Mouse (Mus musculus): Measurements from ENCODE around the gene Wdr26.

Wdr26 gene

GRCm38 (mm10) chr1:181151541-181151940 is 60.3 kb downstream of the Wdr26 start:
- no peak for DNase-seq

GRCm38 (mm10) chr1:181150827-181151534 is 60.8 kb downstream of the Wdr26 start:
- DNase-seq = peak; percentile 88 to 90

DNA sequence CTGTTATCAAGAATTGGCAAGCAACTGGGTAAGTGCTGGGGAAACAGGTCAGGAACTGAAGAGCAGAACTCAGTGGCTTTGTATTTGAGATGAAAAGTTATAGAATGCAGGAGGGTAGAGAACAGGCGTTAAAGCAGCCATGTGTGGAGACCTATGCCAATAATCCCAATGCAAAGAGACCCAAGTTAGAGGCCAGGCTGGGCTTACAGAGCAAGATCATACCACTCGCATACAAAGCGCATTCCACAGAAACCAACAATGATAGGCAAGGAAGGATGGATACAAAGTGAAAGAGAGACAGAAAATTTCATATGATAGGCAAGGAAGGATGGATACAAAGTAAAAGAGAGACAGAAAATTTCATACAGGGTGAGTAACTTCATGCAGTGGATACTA is 61.4 kb downstream of the Wdr26 start:
- DNase-seq = no peak

GRCm38 (mm10) chr1:181149373-181150017 is 62.3 kb downstream of the Wdr26 start:
- no peak for DNase-seq

DNA sequence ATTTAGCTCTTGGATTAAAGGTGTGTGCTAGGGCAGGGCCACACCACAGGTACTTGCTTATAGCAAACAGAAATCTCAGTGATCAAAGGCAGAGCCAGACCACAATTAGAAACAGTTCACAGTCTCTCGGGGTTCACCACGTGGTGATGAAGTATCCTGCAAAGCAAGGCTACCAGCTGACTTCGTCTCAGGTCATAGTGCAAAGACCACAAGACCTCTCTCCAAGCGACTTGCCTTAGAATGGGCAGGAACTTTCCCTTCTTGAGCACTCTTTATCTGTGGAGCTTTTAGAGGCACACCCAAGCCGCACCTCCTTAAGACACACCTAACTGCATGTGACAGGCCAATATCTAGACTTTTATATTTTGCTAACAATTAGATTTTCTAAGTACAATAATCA is 63.3 kb downstream of the Wdr26 start:
- DNase-seq = no peak

GRCm38 (mm10) chr1:181146187-181146586 is 65.6 kb downstream of the Wdr26 start:
- DNase-seq = no peak

- DNase-seq = no peak
These were observed 66.8 kb downstream of the Wdr26 start for GRCm38 (mm10) chr1:181144966-181145365.

DNA sequence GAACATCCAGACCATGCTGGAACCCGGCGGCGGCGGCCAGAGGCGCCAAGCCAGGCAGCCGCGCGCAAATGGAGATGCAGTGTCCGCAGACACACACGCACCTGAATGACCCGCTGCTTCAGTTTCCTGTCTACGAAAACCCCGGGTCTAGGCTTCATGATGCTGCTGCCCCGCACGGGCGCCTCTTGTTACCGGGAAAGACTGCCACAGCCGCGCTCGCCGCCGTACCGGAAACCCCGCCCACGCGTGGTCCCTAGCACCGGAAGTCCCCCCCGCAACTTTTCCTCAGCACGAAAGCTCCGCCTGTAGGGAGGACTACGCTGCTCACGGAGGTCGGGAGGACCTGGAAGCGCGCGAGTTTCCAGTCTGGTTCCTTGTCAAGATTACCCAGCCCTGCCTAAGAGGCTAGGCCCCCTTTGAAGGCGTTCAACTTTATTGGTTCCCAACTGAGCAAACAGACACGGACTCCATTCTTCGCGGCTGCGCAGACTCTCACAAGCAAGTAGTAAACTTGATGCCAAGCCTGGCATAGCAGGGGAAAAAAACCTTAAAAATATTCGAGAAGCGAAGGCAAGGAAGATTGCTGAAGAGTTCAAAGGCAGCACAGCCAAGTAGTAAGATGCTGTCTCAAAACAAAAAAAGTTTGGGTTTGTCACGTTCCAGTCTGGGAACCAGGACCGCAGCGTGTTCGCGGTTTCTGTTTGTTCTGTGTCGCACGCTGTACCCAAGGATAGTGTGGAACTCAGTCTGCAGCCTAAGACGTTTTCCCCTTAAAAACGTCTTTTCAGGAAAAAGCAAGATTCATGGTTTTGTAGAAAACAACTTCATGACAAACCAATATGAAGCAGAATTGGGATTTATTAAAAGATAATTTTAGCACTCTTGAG is 67.6 kb downstream of the Wdr26 start, which contains the start of the genes Nvl and Cnih4:
Gene Nvl, minus strand, starts transcription at position 255 of the 887 bp plus-strand sequence.
Gene Cnih4, plus strand, starts transcription at position 744 of the 887 bp plus-strand sequence.
- peak; percentile 93 to 94 for DNase-seq

GRCm38 (mm10) chr1:181143609-181143949 is 68.2 kb downstream of the Wdr26 start:
- DNase-seq = no peak

DNA sequence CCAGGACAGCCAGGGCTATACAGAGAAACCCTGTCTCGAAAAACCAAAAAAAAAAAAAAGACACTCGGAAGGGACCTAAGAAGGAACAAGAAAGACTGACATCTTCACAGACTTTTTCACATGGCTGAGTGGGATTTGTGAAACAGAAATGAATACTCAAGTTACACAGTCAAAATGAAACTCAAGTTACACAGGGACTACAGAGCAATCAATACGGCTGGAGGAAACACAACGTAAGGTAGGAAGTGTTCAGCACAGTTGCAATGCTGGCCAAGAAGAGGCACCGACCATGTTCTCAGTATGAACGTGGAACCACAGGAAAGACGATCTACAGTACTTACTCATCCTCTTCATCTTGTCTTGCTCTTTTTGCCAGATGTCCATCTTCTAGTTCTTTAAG is 73.1 kb downstream of the Wdr26 start:
- no peak for DNase-seq

GRCm38 (mm10) chr1:181131915-181132314 is 79.9 kb downstream of the Wdr26 start:
- no peak for DNase-seq

GRCm38 (mm10) chr1:181126766-181127165 is 85.0 kb downstream of the Wdr26 start:
- no peak for DNase-seq

GRCm38 (mm10) chr1:181125916-181126315 is 85.9 kb downstream of the Wdr26 start:
- DNase-seq = no peak

DNA sequence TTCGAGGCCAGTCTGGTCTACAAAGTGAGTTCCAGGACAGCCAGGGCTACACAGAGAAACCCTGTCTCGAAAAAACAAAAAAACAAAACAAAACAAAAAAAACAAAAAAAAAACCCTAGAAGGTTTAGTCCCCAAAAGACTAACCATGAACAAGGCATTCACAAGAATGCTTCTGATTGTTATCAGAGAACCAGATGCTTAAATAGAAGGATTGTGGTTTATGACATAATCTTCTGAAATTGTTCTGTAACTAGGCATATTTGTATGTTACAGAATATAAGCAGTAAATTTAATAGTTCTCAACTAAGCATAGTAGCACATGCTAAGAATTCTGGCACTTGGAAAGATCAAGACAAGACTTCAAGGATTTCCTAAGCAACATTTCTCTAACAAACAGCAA is 87.7 kb downstream of the Wdr26 start:
- DNase-seq = no peak

Measured in B cell, adult 2 months (primary cell).